Mouse (Mus musculus) urinary bladder, postnatal 0 days (tissue): Measurements from ENCODE around the gene Scmh1. TPM values are rescaled to one million over a fixed set of nuclear protein-coding genes. Genes with fewer than 3 reads are reported as not detected.

Experiments
- polyA plus RNA-seq: library from polyadenylated mRNA; unstranded; fragments of >200 nt; fragmentation: Nextera tagmentation; extraction: Ambion mirVana; gene quantifications from 2 replicates; pipeline ENCODE4 v1.2.1, GENCODE M21; 2015

Scmh1 gene
- polyA plus RNA-seq = 33.8 and 43.8 TPM in 2 replicates

DNA sequence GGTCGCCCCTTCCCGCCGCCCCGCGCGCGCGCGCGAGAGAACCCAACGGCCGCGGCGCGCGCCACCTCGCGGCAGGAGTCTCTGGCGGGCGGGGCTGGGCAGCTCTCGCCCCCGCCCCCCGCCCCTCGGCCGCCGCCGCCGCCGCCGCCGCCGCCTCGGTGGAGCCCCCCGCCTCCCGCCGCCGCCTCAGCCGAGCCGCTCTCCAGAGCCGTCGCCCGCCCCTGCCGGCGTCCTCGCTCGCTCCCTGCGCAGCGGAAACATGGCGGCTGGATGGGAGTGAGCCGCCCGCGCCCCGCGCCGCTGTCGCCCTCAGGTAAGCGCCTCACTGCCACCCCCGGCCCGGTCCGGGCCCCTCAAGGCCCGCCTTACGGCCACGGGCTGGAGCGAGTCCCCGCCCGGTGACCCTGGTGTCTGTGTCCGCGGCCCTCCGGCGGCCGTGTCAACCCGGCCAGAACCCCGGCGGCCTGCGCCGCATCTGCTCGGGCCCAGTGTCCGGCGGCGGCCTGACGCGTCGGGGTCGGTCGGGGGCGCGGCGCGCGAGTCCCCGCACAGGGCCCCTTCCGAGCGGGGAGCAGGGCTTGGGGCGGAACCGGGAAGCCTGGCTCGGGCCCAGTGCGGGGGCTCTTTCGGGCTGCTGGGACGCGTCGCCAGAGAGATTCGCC lies at the start of gene Scmh1:
Gene Scmh1, plus strand, starts transcription at position 138 of the 662 bp plus-strand sequence.

DNA sequence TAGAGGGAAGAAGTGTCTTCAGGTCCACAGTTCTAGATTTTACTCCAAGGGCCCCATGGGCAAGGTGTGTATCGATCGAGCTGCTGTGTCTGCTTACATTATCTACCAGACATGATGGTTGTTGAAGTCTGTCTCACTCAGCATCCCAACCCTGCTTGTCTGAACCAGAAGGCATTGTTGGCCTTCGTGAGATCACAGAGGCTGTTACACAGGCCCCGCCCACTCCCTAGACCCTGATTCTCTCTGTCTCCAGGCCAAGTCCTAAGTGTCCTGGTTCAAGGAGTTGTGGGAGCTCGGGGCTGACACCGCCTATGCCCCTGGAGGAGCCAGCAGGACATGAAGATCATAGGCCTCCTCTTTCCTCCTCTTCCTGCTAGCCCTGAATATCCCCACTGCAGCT lies 126.9 kb downstream of the Scmh1 start, which contains the start of gene Slfnl1:
Gene Slfnl1, plus strand, starts transcription at position 246 of the 400 bp plus-strand sequence.

DNA sequence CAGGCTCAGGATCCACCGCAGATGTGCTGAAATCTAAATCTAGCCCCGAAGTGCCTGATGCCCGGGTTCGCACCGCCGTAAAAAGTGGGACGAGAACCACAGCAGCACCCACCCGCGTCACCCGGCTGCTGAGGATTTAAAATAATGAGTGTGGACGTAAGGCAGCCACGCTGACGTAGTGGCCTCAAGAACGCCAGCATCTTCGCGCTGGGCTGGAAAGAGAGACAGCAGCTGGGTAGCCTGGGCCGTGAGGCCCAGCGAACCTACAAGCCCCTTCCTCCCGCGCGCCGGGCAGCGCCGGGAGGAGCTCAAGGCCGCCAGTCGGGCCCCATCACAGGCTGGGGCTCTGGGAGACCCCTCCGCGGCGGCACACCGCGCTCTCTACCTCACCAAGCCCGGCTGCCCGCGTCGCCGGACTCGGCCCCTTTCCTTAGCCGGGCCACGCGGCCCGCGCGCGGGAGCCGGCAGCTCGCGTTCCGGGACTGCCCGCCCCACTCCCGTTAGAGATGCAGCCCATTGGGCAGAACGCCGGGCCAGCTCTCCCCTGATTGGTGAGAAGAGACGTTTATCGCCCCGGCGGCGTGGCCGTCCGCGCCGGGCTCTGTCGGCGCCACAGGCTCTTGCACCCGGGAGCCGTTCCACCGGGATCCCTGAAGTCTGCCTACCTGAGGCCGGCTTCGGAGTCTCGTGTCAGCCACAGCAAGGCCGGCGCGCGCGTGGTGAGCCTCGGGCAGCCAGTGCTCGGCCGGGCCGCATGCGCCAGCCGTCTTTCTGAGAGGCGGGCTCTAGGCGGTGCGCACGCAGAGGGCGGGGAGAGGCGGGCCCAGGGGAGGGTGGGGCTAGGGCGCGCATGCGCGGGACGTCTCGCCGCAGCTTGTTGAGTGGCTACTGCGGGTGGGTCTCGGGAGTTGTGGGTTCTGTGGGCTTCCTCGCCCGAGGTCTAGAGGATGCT lies 164.7 kb downstream of the Scmh1 start, which contains the start of gene Ctps:
Gene Ctps, minus strand, starts transcription at position 791 of the 952 bp plus-strand sequence.

Other genes starting within 250 kb of the Scmh1 start
- 0.64 and 1.4 TPM in 2 replicates for gene Edn2, start 244.1 kb upstream of the Scmh1 start, polyA plus RNA-seq
- 0.13 and 0.16 TPM in 2 replicates for gene Foxo6, start 117.9 kb upstream of the Scmh1 start, polyA plus RNA-seq
- gene Slfnl1, start 127.0 kb downstream of the Scmh1 start, polyA plus RNA-seq = not detected in 2 replicates
- 93.6 and 129 TPM in 2 replicates for gene Ctps, start 165.0 kb downstream of the Scmh1 start, polyA plus RNA-seq
- gene Gm8439, start 183.5 kb downstream of the Scmh1 start, polyA plus RNA-seq = not detected in 2 replicates